Mouse (Mus musculus): ENCODE data around the gene Sdhaf3.
"Not testable (repeated sequence)": the region's sequence is repeated elsewhere in the genome, so short reads cannot be mapped to it uniquely, and the experiment has no call there.

The Sdhaf3 gene

GRCm38 (mm10) chr6:6955764-6956561, at the start of gene Sdhaf3:
Gene Sdhaf3 (plus strand): TSS chr6:6956004.
- DNase-seq (ENCODE audit: low spot score in 2 of 2), result peak; percentile 94 to 95

GRCm38 (mm10) chr6:6909586-6909985, 46.2 kb upstream of the Sdhaf3 start:
- DNase-seq (ENCODE audit: low spot score in 2 of 2), result peak; percentile 16 to 66

DNA sequence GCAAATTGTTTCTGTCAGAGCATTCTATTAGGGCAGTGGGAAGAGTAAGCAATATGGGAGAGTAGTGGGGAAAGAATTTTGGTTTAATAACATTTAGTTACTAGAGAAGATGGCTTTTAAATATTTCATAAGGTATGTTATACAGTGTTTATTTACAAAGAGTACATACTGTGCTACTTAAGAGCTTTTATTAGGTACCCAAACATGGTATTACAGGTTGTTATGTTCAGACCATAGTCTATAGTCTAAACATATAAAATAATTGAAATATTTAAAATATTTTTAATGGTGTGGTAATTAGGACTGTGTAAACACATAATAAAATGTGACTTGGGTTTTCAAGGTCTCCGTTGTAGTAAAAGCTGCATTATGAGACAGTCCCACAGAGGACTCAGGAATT, 41.5 kb upstream of the Sdhaf3 start:
- DNase-seq (ENCODE audit: low spot score in 2 of 2), result no peak

DNA sequence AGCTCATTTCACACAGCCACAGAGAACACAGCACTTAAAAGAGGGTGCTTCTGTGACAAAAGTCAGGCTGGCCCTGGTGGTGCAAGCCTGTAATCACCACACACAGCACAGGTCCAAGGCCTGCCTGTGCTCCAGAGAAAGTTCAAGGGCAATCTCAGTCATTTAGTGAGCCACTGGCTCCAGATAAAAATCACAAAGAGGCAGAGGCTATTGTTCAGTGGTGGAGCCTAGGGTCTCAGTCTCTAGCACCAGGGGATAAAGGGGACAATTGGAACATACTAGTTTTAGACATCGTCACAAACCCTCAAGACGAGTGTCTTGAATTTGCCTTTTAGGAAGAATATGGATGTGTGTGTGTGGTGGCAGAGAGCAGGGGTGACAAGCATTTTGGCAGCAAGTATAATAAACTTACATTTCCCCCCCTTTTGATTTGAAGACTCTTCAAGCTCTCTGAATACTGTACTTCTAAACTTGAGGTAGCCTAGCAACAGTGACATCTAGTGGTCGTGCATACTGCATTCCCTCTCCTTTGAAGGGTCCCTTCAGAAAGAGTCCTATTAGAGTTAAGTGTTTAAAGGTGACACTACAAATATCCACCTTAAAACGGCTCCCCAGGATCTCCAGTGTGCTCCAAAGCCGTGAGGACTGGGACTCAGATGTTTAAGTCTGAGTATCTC, 40.8 kb upstream of the Sdhaf3 start:
- DNase-seq (ENCODE audit: low spot score in 2 of 2), result peak in 1 of 2 experiments; percentile 2

- DNase-seq (ENCODE audit: low spot score in 2 of 2), result no peak
Measured at GRCm38 (mm10) chr6:6915526-6915915, 40.3 kb upstream of the Sdhaf3 start.

DNA sequence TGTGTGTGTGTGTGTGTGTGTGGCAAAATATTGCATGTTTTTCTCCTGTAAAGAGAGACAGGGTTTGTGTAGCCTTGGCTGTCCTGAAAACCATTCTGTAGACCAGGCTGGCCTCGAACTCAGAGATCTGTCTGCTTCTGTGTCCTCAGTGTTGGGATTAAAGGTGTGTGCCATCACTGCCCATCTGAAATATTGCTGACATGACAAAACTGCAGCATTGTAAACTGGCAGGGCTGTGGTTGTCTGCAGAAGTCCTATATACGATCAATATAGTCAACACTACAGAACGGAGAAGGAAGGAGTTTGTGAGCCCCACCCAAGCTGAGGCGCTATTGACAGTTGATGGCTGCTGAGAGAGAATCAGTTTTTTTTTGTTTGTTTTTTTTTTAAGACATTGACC, 38.5 kb upstream of the Sdhaf3 start:
- no peak for DNase-seq (ENCODE audit: low spot score in 2 of 2)

- DNase-seq (ENCODE audit: low spot score in 2 of 2), result no peak
Measured at GRCm38 (mm10) chr6:6925264-6925663, 30.5 kb upstream of the Sdhaf3 start.

GRCm38 (mm10) chr6:6930831-6931230, 25.0 kb upstream of the Sdhaf3 start:
- DNase-seq (ENCODE audit: low spot score in 2 of 2), result no peak

GRCm38 (mm10) chr6:6931507-6931906, 24.3 kb upstream of the Sdhaf3 start:
- DNase-seq (ENCODE audit: low spot score in 2 of 2), result no peak

GRCm38 (mm10) chr6:6940845-6941244, 15.0 kb upstream of the Sdhaf3 start:
- no peak for DNase-seq (ENCODE audit: low spot score in 2 of 2)

DNA sequence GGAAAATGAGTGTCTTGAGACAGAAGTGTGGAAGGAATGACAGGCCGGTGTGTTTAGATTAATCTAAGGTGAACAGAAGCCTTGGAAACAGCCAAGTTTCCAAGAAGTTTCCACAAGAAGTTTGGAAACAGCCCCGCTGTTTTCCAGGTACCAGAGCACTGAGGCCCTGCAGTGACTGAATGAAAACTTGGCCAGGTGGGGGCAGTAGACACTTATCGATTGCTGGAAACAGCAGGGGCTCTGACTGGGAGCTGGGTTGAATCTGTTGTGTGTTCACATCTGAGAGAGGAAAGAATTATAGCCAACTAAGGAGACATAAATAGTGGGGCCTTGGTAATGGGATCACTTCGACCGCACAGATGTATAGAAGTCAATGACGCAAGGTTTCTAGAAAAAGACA, 13.0 kb upstream of the Sdhaf3 start:
- peak in 1 of 2 experiments; percentile 8 for DNase-seq (ENCODE audit: low spot score in 2 of 2)

DNA sequence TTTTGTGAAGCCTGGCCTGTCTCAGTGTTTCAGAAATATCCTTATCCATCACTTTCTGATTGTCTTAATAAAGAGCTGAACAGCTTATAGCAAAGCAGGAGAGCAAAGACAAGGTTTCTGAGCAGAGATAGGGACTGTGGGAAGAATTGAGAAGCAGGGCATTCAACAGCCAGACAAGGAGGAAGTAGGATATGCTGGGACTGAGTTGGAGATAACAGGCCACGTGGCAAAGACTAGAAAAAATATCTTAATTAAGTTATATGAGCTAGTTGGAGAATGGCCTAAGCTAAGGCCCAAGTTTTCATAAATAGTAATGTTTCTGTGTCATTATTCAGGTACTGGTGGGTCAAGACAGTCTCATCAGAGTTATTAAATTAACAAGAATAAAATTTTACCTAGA, 8.2 kb upstream of the Sdhaf3 start:
- DNase-seq (ENCODE audit: low spot score in 2 of 2), result no peak

DNA sequence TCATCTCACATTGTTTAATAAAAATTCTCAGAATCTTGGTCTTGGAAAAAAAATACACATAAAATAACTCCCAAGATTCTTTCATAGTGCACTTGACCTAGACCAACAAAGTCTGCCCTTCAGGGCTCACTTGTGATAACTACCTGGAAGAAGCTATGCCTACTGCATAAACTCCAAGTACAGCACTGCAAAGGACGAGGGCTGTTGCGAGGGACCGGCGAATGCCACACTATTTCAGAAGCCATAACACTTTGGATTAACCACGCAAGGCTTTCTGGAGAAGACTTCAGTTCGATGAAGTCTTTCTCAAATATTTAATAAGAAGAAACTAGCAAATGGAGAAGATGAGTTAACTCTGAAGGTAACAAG, 425 bp upstream of the Sdhaf3 start:
- DNase-seq (ENCODE audit: low spot score in 2 of 2), result no peak

DNA sequence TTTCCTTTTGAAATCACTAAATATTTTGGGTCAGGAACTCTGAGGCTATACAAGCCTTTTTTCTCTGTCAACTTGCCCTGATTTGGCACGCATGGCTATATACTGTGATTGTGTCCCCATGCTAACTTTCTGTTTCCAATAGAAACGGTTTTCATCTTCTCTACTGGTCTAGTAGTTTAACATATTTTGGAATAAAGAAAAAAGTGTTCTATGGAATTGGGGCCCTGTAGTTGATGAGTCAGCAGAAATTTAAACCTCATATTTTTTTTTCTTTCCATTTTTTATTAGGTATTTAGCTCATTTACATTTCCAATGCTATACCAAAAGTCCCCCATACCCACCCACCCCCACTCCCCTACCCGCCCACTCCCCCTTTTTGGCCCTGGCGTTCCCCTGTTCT, 3.4 kb downstream of the Sdhaf3 start:
- not testable (repeated sequence) for DNase-seq (ENCODE audit: low spot score in 2 of 2)

- no peak for DNase-seq (ENCODE audit: low spot score in 2 of 2)
Measured at GRCm38 (mm10) chr6:6997226-6997946, 41.6 kb downstream of the Sdhaf3 start.

- DNase-seq (ENCODE audit: low spot score in 2 of 2), result no peak
Measured at GRCm38 (mm10) chr6:6997956-6998355, 42.2 kb downstream of the Sdhaf3 start.

DNA sequence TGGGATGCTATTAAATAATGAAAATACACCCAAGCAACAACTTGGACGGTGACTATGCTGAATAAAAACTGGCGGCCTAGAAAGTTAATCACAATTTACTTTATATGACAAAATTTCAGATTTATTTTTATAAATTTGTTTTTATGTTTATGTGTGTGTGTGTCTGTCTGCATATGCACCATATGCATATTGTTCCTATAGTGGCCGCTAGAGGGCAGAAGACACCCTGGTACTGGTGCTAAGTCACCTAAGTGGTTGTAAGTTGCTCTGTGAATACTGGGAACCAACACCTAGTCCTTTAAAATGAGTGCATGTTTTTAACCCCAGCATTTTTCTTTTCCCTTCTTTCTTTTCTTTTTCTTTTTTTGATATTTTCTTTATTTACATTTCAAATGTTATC, 43.2 kb downstream of the Sdhaf3 start:
- no peak for DNase-seq (ENCODE audit: low spot score in 2 of 2)

DNA sequence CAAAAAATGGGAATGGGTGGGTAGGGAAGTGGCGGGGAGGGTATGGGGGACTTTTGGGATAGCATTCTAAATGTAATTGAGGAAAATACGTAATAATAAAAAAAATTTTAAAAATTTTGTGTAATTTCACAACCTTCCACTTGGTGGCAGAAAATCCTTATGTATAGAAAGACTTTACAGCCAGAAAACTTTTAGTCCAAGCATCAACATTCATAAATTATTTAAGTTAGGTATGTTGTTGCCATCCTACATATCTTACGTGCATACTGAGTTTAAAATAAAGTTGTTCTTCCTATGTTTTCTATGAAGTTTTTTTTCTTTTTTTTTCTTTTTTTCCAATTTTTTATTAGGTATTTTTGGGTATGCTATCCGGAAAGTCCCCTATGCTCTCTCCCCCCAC, 47.3 kb downstream of the Sdhaf3 start:
- DNase-seq (ENCODE audit: low spot score in 2 of 2), result no peak

DNA sequence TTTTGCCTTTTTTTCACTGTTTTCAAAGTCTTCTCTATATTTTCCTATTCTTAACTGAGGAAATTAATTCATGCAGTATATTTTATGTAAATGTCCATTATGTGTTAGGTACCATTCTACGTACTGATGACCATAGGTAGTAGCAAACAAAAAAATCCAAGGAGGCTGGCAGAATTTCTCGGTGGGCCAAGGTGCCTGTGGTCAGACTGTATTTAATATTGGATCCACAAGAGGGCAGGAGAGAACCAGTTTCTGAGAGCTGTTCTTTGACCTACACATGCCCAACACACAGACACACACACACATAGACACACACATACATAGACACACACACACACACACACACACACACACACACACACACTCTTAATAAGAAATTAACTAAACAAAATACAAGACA, 48.2 kb downstream of the Sdhaf3 start:
- DNase-seq (ENCODE audit: low spot score in 2 of 2), result no peak

GRCm38 (mm10) chr6:7038087-7038486, 82.3 kb downstream of the Sdhaf3 start:
- no peak for DNase-seq (ENCODE audit: low spot score in 2 of 2)

GRCm38 (mm10) chr6:7038835-7039234, 83.0 kb downstream of the Sdhaf3 start:
- DNase-seq (ENCODE audit: low spot score in 2 of 2), result no peak

GRCm38 (mm10) chr6:7041912-7042311, 86.1 kb downstream of the Sdhaf3 start:
- no peak for DNase-seq (ENCODE audit: low spot score in 2 of 2)

- DNase-seq (ENCODE audit: low spot score in 2 of 2), result no peak
Measured at GRCm38 (mm10) chr6:7062819-7063218, 107.0 kb downstream of the Sdhaf3 start.

Measured in urinary bladder, postnatal 36 days (tissue).